Mouse (Mus musculus): ENCODE measurements around the gene Aig1.

GRCm38 (mm10) chr10:13685366-13685765 is 183.4 kb downstream of the Aig1 start:
- TF ChIP-seq CTCF (IDR thresholded peaks at IDR 0.05), result no peak
- no peak for TF ChIP-seq EP300 (IDR thresholded peaks at IDR 0.05)

Data from lung, postnatal 0 days (tissue).